Mouse (Mus musculus) lung, postnatal 0 days (tissue): ENCODE measurements around the gene Spaca3. TPM values are rescaled to one million over a fixed set of nuclear protein-coding genes. Genes with fewer than 3 reads are reported as not detected.
A peak's percentile ranks its signal among the peaks of the same experiment; 100 is the strongest.

ENCODE experiments used
- ATAC-seq: fragments of 200-750 bp; cut with Nextera tagmentation; 2 replicates; pipeline ENCODE4 v1.8.0; 2017; ENCODE audit warnings: moderate library complexity
- DNase-seq: peaks from one replicate; pipeline ENCODE4 v3.0.0-alpha.2; 2016; ENCODE audit warnings: low spot score
- H3K27ac ChIP-seq: fragments of 300-500 bp; sonication (generic); 2 replicates; pipeline ENCODE4 v1.5.1; 2014; ENCODE audit warnings: antibody characterized with exemption, mild to moderate bottlenecking, low read length, mixed read lengths
- H3K27me3 ChIP-seq: fragments of 300-500 bp; sonication (generic); replicated peaks from 2 replicates; pipeline ENCODE4 v1.6.1; 2014; ENCODE audit warnings: low read length, mixed read lengths; ENCODE audit not compliant: insufficient read depth
- H3K36me3 ChIP-seq: fragments of 300-500 bp; sonication (generic); 2 replicates; pipeline ENCODE4 v1.6.1; 2014; ENCODE audit warnings: low read length, mixed read lengths; ENCODE audit not compliant: insufficient read depth
- H3K4me1 ChIP-seq: fragments of 300-500 bp; sonication (generic); 2 replicates; pipeline ENCODE4 v1.6.1; 2014; ENCODE audit warnings: antibody characterized with exemption, low read depth, low read length, mixed read lengths; ENCODE audit not compliant: insufficient read depth
- H3K4me2 ChIP-seq: fragments of 300-500 bp; sonication (generic); replicated peaks from 2 replicates; pipeline ENCODE4 v1.6.1; 2014; ENCODE audit warnings: low read depth, mild to moderate bottlenecking, low read length, moderate library complexity, mixed read lengths
- H3K4me3 ChIP-seq: fragments of 300-500 bp; sonication (generic); 2 replicates; pipeline ENCODE4 v1.5.1; 2014; ENCODE audit warnings: low read depth, low read length
- H3K9ac ChIP-seq: fragments of 300-500 bp; sonication (generic); replicated peaks from 2 replicates; pipeline ENCODE4 v1.6.1; 2014; ENCODE audit warnings: low read depth, mild to moderate bottlenecking
- H3K9me3 ChIP-seq: fragments of 300-500 bp; sonication (generic); 2 replicates; pipeline ENCODE4 v1.6.1; 2016; ENCODE audit warnings: low read length, mixed read lengths
- CTCF ChIP-seq: IDR thresholded peaks from 2 replicates; pipeline ENCODE4 v1.5.1; 2016; ENCODE audit warnings: antibody characterized with exemption, mild to moderate bottlenecking
- EP300 ChIP-seq: IDR thresholded peaks from 2 replicates; pipeline ENCODE4 v1.6.1; 2016; ENCODE audit warnings: antibody characterized with exemption, mild to moderate bottlenecking, control low read depth
- WGBS: fragments of 180-500 bp; shearing (Covaris S2); extraction: QIAGEN DNeasy Blood & Tissue Kit; methylation state at CpG from one replicate; pipeline ENCODE4 v1.1.7; 2014; 5-methylcytosine and 5-hydroxymethylcytosine counted together
- polyA plus RNA-seq: library from polyadenylated mRNA; unstranded; fragments of >200 nt; fragmentation: Nextera tagmentation; extraction: Ambion mirVana; gene quantifications from 2 replicates; pipeline ENCODE4 v1.2.1, GENCODE M21; 2015

Gene Spaca3
- polyA plus RNA-seq, 1 experiment from 2014 or later: not detected

GRCm38 (mm10) chr11:80889336-80890063 is 31.3 kb downstream of the Spaca3 start:
- WGBS: 25% methylated on average over 7 of the region's 7 CpGs
- TF ChIP-seq CTCF: no peak
- no peak for TF ChIP-seq EP300
- DNase-seq: no peak
- no peaks in the 10 kb centered on the region for H3K27me3 ChIP-seq
- H3K4me1 ChIP-seq: no peaks in the 10 kb centered on the region
- H3K27ac ChIP-seq: no peak overlapping the region
- H3K36me3 ChIP-seq: no peaks in the 10 kb centered on the region
- H3K9ac ChIP-seq: no peak overlapping the region
- H3K4me2 ChIP-seq: no peak overlapping the region
- H3K4me3 ChIP-seq: no peak overlapping the region
- no peak for ATAC-seq
- H3K9me3 ChIP-seq: no peaks in the 10 kb centered on the region

- Histone ChIP-seq H3K4me2 (no peak overlapping the region), H3K27me3 (no peaks in the 10 kb centered on the region), H3K9me3 (no peaks in the 10 kb centered on the region), H3K27ac (no peak overlapping the region), H3K36me3 (no peaks in the 10 kb centered on the region), H3K4me3 (no peak overlapping the region), H3K9ac (no peak overlapping the region), H3K4me1 (no peaks in the 10 kb centered on the region)
- TF ChIP-seq CTCF (no peak), EP300 (no peak)
- DNase-seq (no peak), ATAC-seq (no peak)
- WGBS: 86% methylated on average over 3 of the region's 3 CpGs
These were observed 37.7 kb downstream of the Spaca3 start for GRCm38 (mm10) chr11:80895853-80896252.

GRCm38 (mm10) chr11:80900555-80900954 is 42.4 kb downstream of the Spaca3 start:
- Histone ChIP-seq H3K9ac (no peak overlapping the region), H3K27me3 (no peaks in the 10 kb centered on the region), H3K9me3 (no peaks in the 10 kb centered on the region), H3K36me3 (no peaks in the 10 kb centered on the region), H3K4me2 (no peak overlapping the region), H3K27ac (no peak overlapping the region), H3K4me1 (no peaks in the 10 kb centered on the region), H3K4me3 (no peak overlapping the region)
- ATAC-seq: peak; percentile 88
- peak; percentile 88 for TF ChIP-seq EP300
- TF ChIP-seq CTCF: no peak
- WGBS: 49% methylated on average over 4 of the region's 4 CpGs
- DNase-seq: peak; percentile 87

- Histone ChIP-seq H3K4me3 (no peak overlapping the region), H3K27me3 (no peaks in the 10 kb centered on the region), H3K4me2 (no peak overlapping the region), H3K9me3 (no peaks in the 10 kb centered on the region), H3K9ac (no peak overlapping the region), H3K4me1 (no peaks in the 10 kb centered on the region), H3K36me3 (no peaks in the 10 kb centered on the region), H3K27ac (no peak overlapping the region)
- no peak for ATAC-seq
- WGBS: 52% methylated on average over 7 of the region's 7 CpGs
- TF ChIP-seq CTCF: no peak
- no peak for TF ChIP-seq EP300
- no peak for DNase-seq
These were observed 44.5 kb downstream of the Spaca3 start for GRCm38 (mm10) chr11:80902664-80903063.

GRCm38 (mm10) chr11:80903426-80903825 is 45.3 kb downstream of the Spaca3 start:
- 87% methylated on average over 10 of the region's 10 CpGs for WGBS
- no peaks in the 10 kb centered on the region for H3K27me3 ChIP-seq
- no peak for DNase-seq
- H3K27ac ChIP-seq: no peak overlapping the region
- TF ChIP-seq CTCF: no peak
- TF ChIP-seq EP300: no peak
- no peak for ATAC-seq
- no peak overlapping the region for H3K4me3 ChIP-seq
- no peak overlapping the region for H3K4me2 ChIP-seq
- H3K36me3 ChIP-seq: no peaks in the 10 kb centered on the region
- H3K9ac ChIP-seq: no peak overlapping the region
- no peaks in the 10 kb centered on the region for H3K9me3 ChIP-seq
- no peaks in the 10 kb centered on the region for H3K4me1 ChIP-seq

GRCm38 (mm10) chr11:80904559-80904958 is 46.4 kb downstream of the Spaca3 start:
- Histone ChIP-seq H3K36me3 (no peaks in the 10 kb centered on the region), H3K4me3 (no peak overlapping the region), H3K27ac (no peak overlapping the region), H3K27me3 (no peaks in the 10 kb centered on the region), H3K4me1 (no peaks in the 10 kb centered on the region), H3K9me3 (no peaks in the 10 kb centered on the region), H3K4me2 (no peak overlapping the region), H3K9ac (no peak overlapping the region)
- ATAC-seq (no peak), DNase-seq (no peak)
- no peak for TF ChIP-seq CTCF
- no peak for TF ChIP-seq EP300
- 48% methylated on average over 2 of the region's 2 CpGs for WGBS

GRCm38 (mm10) chr11:80906456-80906855 is 48.3 kb downstream of the Spaca3 start:
- Histone ChIP-seq H3K27ac (no peak overlapping the region), H3K27me3 (no peaks in the 10 kb centered on the region), H3K9me3 (no peaks in the 10 kb centered on the region), H3K36me3 (no peaks in the 10 kb centered on the region), H3K9ac (no peak overlapping the region), H3K4me2 (no peak overlapping the region), H3K4me3 (no peak overlapping the region), H3K4me1 (no peaks in the 10 kb centered on the region)
- ATAC-seq (no peak), DNase-seq (peak; percentile 60)
- 31% methylated on average over 4 of the region's 4 CpGs for WGBS
- TF ChIP-seq CTCF: peak; percentile 81
- TF ChIP-seq EP300: no peak
